Mouse (Mus musculus): ENCODE measurements around the gene Ttll3.

- TF ChIP-seq EP300 (IDR thresholded peaks at IDR 0.05; ENCODE audit: insufficient read depth, low read depth, low read length) (no peak), CTCF (IDR thresholded peaks at IDR 0.05; ENCODE audit: low read depth, low read length) (no peak), POLR2A (IDR thresholded peaks at IDR 0.05; ENCODE audit: insufficient read depth, low read length) (no peak)
Observed at GRCm38 (mm10) chr6:113424187-113424586, 35.1 kb downstream of the Ttll3 start.

All from ES-Bruce4 (cell line).